Mouse (Mus musculus): ENCODE measurements around the gene Pdzrn3.

The Pdzrn3 gene

DNA sequence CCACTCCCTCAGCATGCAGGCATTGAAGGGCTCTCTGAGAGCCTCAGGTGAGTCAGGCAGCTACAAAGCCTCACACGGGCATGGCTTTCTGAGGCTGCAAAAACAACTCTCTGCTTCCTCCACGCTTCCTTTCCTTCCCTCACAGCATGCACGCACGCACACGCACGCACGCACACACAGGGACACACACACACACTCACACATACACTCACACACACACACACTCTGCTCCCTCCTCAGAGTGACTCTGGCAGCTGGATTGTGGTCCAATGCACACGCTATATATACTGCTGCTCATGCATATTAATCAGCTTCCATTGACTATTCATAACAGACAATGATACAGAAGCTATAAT lies 178.8 kb downstream of the Pdzrn3 start:
- DNase-seq (ENCODE audit: low read depth, low spot score), result peak; percentile 62

DNA sequence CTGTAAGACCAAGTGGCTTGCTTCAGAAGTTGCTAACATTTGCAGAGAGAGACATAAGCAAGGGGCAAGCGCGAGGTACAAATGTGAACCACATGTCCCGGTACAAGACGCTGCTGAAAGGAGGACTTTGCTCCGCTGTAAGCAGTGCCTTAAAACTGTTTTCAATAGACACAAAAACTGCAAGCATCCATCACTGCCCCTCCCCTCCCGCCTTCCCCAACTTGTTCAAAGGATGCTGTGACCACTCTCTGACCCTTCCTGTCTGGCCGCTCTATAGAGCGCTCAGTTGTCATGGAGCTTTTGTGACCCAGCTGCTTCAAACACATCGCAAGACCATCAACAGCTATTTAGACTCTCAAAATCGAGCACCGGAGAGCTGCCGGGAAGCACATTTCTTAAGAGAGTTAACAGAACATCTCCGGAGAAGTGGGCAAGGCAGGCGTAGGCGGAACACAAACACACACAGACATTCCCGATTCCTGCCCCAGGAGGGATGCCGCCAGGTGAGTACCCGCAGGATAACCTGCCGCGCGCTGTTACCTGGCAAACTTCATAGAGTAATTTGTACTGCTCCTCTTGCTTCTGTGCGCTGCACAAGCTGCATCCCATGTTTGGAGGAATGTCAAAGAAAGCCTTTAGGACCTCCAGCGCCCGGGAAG lies 179.3 kb downstream of the Pdzrn3 start:
- peak; percentile 44 for DNase-seq (ENCODE audit: low read depth, low spot score)

DNA sequence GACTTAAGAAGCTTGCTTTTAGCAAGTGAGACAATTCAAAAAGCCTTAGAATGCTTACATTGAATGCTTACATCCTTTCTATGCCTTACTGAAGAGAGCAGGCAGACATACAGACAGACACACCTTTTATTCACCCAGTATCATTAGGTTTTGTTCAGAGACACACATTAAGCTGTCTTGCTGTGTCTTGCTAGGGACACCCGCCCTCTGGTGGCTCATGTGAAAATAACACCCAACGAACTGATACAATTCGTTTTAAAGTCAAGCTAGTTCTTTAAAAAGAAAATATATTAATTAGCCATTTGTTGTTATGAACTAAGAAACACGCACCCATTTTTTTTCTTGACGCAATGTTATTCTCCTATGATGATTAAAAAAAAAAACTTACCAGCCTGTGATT lies 180.1 kb downstream of the Pdzrn3 start:
- peak; percentile 88 for DNase-seq (ENCODE audit: low read depth, low spot score)

DNA sequence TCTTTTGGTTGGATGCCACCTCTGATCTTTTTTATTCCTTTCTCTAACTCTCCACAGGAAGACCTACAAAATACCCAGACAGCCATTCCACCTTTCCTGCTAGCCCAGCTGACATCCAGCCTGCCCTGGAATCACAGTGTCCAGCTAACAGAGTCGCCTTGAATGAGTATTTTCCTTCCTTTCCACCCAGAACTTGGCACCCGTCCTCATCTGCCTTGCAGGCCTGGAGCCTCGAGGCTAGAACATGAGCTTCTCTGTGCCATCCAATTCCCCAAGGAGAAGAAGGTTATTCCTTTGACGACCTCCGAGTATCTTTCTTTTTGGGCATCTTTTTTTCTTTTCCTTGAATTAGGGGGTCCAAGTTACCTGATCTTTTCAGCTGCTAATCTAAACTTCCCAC lies 181.8 kb downstream of the Pdzrn3 start:
- no peak for DNase-seq (ENCODE audit: low read depth, low spot score)

DNA sequence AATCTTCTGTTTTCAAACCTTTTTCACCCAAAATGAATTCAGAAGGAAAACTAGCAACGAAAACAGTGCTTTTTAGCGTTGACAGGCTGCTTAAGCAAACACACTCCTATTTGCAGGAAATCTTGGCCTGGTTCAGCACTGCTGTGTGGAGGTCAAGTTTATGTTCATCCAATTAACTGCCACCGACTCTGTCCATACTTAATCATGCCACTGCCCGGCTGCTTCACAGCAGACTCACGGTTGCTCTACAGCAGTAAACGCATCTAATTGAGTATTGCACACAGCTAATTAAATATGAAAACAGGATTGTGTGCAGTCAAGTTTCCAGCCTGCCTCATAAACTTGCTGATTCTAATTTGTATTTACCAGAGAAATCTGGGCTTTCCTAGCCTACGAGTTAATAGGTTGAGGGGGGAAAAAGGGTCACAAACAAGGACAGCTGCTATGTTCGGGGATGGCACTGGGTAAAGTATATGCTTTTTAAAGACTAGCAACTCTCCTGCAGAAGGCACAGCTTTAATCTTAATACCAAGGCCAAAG lies 183.2 kb downstream of the Pdzrn3 start:
- no peak for DNase-seq (ENCODE audit: low read depth, low spot score)

DNA sequence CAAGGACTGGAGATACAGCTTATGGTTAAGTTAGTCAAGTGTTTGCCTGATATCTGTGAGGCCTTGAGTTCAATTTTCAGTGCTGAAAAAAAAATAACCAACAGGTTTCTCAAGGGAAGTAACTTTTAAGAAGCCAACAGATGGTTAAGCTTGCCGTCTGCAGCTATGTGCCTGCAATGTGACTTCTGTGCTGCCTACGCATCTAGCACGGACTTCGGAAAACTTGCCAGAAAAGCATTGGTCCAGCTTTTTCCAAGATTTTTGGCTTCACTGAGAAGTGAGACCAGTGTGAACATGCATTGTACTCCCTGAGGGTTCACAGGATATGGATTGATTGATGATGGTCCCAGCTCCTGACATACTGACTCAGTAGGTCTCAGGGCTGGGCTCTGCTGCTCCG lies 186.1 kb downstream of the Pdzrn3 start:
- DNase-seq (ENCODE audit: low read depth, low spot score), result peak; percentile 79

DNA sequence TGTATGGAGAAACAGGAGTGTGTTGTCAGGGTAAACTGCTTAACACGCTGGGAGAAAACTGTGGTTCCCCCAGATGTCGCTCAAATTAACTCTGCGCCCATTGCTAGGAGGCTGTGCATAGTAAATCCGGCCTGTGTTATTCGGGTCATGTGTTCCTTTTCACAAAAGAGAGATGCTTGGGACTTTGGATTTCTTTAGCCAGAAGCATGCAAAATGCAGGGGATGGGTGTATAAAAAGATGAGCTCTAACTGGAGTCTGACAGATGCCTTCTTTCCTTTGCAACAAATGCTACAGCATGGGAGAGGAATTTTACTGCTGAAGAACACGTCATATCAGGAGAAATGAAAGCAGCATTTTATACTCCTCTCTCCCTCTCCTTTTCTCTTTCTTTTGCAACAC lies 190.4 kb downstream of the Pdzrn3 start:
- DNase-seq (ENCODE audit: low read depth, low spot score), result peak; percentile 59

DNA sequence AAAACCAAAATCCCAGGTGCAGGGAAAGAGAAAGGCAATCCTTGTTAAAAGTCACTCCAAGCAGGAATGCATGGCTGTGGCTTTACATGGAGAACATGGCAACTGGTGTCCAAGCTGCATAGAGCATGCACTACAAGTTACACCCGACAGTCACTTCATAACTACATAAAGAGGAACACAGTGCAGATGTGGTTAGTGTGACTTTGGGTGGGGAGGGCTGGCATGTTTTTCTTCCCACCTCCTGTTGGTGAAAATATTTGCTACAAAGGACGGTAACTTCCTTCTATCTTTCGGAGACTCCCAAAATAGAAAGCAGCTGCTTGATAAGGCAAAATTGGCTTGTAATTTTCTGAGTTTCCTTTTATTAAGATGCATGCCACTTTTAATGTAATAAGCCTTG lies 190.8 kb downstream of the Pdzrn3 start:
- DNase-seq (ENCODE audit: low read depth, low spot score), result no peak

DNA sequence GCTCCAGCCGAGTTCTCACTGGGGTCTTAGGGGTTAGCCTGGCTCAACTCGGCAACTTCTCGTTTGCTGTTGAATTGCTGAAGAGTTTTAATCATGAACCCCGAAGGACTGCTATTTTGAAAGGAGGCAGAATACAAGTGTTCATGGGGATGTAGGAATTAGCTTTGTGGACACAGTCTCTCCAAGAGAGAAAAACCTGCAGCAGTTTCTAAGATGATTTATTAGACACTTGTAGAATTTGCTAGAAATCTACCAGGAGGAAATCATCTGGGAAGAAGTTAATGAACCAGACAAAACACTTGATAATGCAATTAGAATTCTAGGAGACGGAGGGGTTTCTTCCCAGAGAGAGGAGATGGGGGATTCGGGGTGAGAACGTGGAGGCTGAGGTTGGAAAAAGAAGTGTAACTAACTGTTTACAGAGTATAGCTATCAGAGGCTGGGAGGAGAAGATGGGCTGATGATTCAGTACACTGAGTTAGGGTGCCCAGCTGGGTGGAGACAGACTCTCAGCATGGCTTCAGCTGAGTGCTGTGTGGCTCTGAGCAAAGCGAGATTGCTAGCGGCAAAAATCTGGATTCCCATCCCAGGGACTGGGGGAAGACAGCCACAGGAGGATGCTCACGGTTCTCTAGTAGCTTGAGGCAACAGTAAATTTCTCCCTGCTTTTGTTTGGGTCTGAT lies 193.5 kb downstream of the Pdzrn3 start:
- DNase-seq (ENCODE audit: low read depth, low spot score), result peak; percentile 62

DNA sequence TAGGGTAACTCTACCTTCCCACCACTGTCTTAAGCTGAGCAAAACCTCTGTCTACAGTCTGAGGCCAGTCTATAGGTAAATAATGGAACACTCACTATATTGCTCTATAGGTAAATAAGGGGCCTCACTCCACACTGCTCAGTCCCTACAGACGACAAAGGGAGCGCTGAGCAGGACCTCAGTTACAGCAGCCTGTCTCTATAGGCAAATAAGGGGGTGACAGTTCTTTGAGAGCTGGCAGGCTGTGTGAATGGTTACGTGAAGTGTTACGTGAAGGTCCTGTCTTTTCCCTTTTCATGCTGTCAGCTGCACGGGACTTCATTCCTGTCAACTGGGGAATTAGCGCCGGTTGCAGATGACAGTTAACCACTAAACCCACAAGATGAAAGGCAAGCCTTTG lies 207.0 kb downstream of the Pdzrn3 start:
- no peak for DNase-seq (ENCODE audit: low read depth, low spot score)

DNA sequence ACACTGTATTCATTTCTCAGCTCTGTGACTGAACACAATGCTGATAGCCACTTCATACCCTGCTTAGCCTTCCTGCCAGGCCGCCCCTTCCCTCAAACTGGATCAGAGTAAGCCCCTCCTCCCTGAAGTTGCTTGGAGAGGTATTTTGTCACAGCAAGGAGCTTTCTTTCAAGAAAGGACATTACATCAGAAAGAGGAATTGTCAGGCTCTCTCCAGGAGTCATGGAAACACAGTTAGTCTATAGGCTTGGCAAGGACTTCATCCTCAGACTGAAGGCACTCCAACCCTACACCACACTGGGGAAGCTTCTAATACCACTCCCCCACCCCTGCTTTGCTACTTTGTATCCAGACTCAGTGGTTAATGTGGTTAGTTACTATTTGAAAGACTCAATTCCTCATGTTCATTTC lies 224.2 kb downstream of the Pdzrn3 start:
- no peak for DNase-seq (ENCODE audit: low read depth, low spot score)

DNA sequence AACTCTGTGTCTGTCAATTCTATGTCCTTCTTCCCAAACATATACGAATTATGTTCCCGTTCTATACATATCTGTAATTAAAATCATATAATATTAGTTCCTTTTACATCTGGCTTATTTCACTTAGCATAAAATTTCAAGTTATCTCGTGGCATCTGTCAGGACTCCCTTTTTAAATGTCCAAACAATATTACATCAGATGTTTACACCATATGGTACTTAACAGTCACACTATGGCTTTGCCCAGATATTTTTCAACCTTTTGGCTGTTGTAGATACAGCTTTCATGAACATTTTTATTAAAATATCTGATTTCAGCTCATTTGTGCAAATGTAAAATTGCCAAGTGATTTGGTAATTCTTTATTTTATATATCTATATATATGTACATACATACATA lies 242.3 kb downstream of the Pdzrn3 start:
- DNase-seq (ENCODE audit: low read depth, low spot score), result no peak

DNA sequence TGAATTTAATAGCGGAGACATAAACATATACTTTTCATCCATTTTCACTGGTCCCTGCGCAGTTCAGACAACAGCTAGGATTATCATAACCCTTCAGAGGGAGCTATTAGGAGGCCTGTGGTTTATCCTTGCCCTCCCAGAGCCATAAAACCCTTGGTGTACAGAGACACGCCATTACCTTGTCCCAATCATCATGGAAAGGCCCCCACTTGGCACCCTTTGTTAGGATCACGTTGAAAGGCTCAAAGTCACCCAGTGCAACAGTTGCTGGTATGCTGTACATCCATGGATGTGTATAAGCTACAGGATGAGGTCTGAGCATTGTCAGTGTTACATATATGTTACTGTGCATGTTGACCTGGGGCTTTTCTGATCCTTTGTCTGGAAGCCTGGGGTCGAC lies 252.3 kb downstream of the Pdzrn3 start:
- no peak for DNase-seq (ENCODE audit: low read depth, low spot score)

DNA sequence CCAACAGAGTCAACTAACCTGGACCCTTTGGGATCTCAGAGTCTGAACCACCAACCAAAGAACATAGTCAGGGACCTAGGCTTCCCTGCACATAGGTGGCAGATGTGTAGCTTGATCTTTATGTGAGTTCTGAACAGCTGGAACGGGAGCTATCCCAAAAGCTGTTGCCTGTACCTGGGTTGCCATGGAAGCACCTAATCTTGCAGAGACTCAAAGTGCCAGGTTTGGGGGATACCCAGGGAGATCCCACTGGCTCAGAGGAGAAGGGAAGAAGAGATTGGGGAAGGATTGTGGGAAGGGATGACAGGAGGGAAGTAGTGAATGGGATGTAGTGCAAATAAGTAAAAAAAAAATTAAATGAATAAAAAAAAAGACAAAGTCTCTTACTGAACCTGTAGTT lies 268.7 kb downstream of the Pdzrn3 start:
- no peak for DNase-seq (ENCODE audit: low read depth, low spot score)

DNA sequence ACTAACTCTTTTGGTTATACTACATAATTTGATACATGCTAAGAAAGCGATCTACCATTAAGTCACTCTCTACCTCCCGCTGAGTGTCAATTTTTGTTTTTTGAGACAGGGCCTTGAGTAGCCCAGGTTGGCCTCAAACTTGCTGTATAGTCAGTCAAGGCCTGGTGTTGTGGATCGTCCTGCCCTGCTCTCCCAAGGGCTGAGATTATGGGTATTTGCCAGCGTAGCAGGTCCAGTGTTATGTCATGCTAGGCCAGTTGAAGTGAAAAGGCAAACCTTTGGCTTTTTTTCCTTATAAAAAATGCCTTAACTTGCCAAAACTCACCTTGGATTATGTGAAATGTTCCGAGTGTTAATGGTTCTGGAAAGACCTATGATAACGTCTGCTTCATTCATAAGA lies 274.2 kb downstream of the Pdzrn3 start:
- no peak for DNase-seq (ENCODE audit: low read depth, low spot score)

DNA sequence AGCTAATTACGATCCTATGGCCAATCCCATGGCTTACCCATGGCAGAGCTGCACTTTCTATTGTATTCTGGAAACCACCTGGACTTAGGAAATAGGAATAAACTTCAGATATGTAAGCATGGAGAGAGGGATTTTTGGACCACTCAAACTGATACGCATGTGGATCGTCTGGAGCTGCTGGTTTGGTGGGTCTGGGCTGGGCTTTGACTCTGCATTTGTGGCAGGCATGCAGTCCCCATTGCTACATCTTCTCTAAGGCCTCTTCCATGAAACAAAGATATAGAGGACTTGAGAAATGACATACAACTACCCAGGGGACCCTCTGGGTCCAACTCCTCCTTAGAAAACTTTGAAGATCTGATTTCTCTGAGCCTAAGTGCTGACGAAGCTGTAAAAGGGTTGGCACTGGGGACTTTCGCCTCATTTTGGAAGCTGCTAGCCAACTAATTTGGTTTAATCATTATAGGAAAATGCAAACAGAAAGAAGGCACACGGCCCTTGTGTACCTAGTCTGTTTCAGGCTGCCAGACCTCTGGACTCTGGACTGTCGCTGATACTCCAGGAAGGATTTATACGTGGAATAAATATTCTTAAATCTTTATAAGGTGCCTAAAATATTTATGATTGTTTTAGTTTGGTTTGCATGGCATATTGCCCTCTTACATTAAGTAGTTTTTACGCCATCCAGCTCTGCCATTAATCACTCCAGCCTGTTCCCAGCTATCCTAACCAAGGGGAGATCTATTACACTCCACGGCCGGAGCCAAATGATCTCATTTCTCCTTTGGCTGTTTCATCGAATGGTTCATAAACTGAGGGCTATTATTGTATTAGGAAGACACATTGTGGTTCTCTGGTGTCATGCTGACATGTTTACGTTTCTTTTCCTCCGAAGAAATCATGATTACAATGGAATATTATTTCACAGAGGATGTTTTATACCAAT lies 275.7 kb downstream of the Pdzrn3 start:
- no peak for DNase-seq (ENCODE audit: low read depth, low spot score)
